ENCODE assay signal across 12 mouse cellular contexts in genomic region chr5:117109522-117109921, GRCm38 (mm10). TPM values are rescaled to one million over a fixed set of nuclear protein-coding genes. Genes with fewer than 3 reads are reported as not detected.
A peak's percentile ranks its signal among the peaks of the same experiment; 100 is the strongest.
DNase-seq lines count a peak whose midpoint lies in the region; ATAC-seq and TF ChIP-seq lines count a peak whose summit lies in the region.
"Had no signal": no experiment of that assay in that cellular context is flagged by ENCODE, and none has a peak within 500 bp of the region (broad histone marks: within the 10 kb centered on the region; RNA-seq: fewer than 3 reads in every experiment).

No protein-coding gene starts in this region.

- no peak overlapping the region for H3K9ac ChIP-seq in midbrain, postnatal 0 days (replicated peaks; ENCODE audit: low read length, poor library complexity, severe bottlenecking)
- no peak overlapping the region for H3K9ac ChIP-seq in midbrain, embryonic 13.5 days (replicated peaks)
- H3K9ac ChIP-seq: liver, embryonic 13.5 days had no signal

- H3K36me3 ChIP-seq in heart, embryonic 10.5 days = peaks cover 91% of the 10 kb centered on the region
- peaks cover 64% of the 10 kb centered on the region for H3K36me3 ChIP-seq in midbrain, postnatal 0 days (ENCODE audit: insufficient read depth, low read length)
- peaks cover 89% of the 10 kb centered on the region for H3K36me3 ChIP-seq in midbrain, embryonic 13.5 days

- peak; percentile 45 for TF ChIP-seq CTCF in midbrain, postnatal 0 days (IDR thresholded peaks at IDR 0.05)

- H3K27ac ChIP-seq in heart, embryonic 10.5 days = no peak overlapping the region
- H3K27ac ChIP-seq in midbrain, postnatal 0 days (ENCODE audit: low read depth, low read length) = no peak overlapping the region
- H3K27ac ChIP-seq in midbrain, embryonic 13.5 days = no peak overlapping the region
- H3K27ac ChIP-seq: liver, embryonic 13.5 days had no signal

- no peak overlapping the region for H3K4me3 ChIP-seq in heart, embryonic 10.5 days
- no peak overlapping the region for H3K4me3 ChIP-seq in midbrain, postnatal 0 days (ENCODE audit: low read depth, low read length)
- no peak overlapping the region for H3K4me3 ChIP-seq in midbrain, embryonic 13.5 days (replicated peaks)
- H3K4me3 ChIP-seq: erythroblast, embryonic 14.5 days; liver, embryonic 13.5 days had no signal

- no peak for ATAC-seq in midbrain, postnatal 0 days (ENCODE audit: low FRiP score)
- no peak for ATAC-seq in midbrain, embryonic 13.5 days
- ATAC-seq in activated CD4-positive, CD25-positive, alpha-beta regulatory T cell, adult 4 months = no peak

- DNase-seq in heart, postnatal 4 days = peak; percentile 31
- no peak for DNase-seq in heart, embryonic 10.5 days (ENCODE audit: low spot score)
- DNase-seq in midbrain, postnatal 0 days (ENCODE audit: low spot score) = no peak
- peak; percentile 58 for DNase-seq in ZHBTc4 (ENCODE audit: low read depth, low spot score)
- DNase-seq in thymus, postnatal 25 days = peak; percentile 51
- no peak for DNase-seq in Muller cell, postnatal 12 days (ENCODE audit: inconsistent ontology term)
- DNase-seq: cerebellum, adult 8-10 months; gastrocnemius, postnatal 14 days; liver, embryonic 13.5 days had no signal

- H3K4me2 ChIP-seq in midbrain, postnatal 0 days (ENCODE audit: low read depth, low read length, poor library complexity, severe bottlenecking) = no peak overlapping the region
- no peak overlapping the region for H3K4me2 ChIP-seq in midbrain, embryonic 13.5 days (replicated peaks)
- H3K4me2 ChIP-seq: liver, embryonic 13.5 days had no signal

- H3K9me3 ChIP-seq in heart, embryonic 10.5 days = no peaks in the 10 kb centered on the region
- H3K9me3 ChIP-seq in midbrain, postnatal 0 days (ENCODE audit: low read length) = no peaks in the 10 kb centered on the region
- H3K9me3 ChIP-seq in midbrain, embryonic 13.5 days = no peaks in the 10 kb centered on the region
- H3K9me3 ChIP-seq: liver, embryonic 13.5 days had no signal

- no peaks in the 10 kb centered on the region for H3K27me3 ChIP-seq in heart, embryonic 10.5 days (ENCODE audit: insufficient read depth, poor library complexity, severe bottlenecking)
- no peaks in the 10 kb centered on the region for H3K27me3 ChIP-seq in midbrain, postnatal 0 days (ENCODE audit: insufficient read depth, low read length)
- H3K27me3 ChIP-seq in midbrain, embryonic 13.5 days = no peaks in the 10 kb centered on the region
- H3K27me3 ChIP-seq: liver, embryonic 13.5 days had no signal

- WGBS in heart, embryonic 10.5 days = 83% methylated on average over 8 of the region's 8 CpGs
- 88% methylated on average over 8 of the region's 8 CpGs for WGBS in midbrain, postnatal 0 days
- 88% methylated on average over 8 of the region's 8 CpGs for WGBS in midbrain, embryonic 13.5 days

- H3K4me1 ChIP-seq in heart, embryonic 10.5 days = peaks cover 4% of the 10 kb centered on the region; the same call in 1 of the 2 replicates
- no peaks in the 10 kb centered on the region for H3K4me1 ChIP-seq in midbrain, postnatal 0 days (ENCODE audit: insufficient read depth, low read length)
- H3K4me1 ChIP-seq in midbrain, embryonic 13.5 days (replicated peaks) = peaks cover 8% of the 10 kb centered on the region

RNA-seq across cellular contexts. Expression of gene Suds3, which starts 6.4 kb away (rescaled TPM):
- 10 to 100 TPM; 68.6 to 80.3 TPM for total RNA-seq in heart, postnatal 4 days (2021)
- polyA plus RNA-seq in heart, embryonic 10.5 days (2016; fragmentation: Nextera tagmentation; extraction: Ambion mirVana) = 54.8 and 76.3 TPM in 2 replicates
- total RNA-seq in midbrain, postnatal 0 days (2014; rRNA removed) = 91.5 and 95.0 TPM in 2 replicates
- polyA plus RNA-seq in midbrain, postnatal 0 days (2015; fragmentation: Nextera tagmentation; extraction: Ambion mirVana) = 63.9 and 70.9 TPM in 2 replicates
- 83.5 and 90.1 TPM in 2 replicates for polyA plus RNA-seq in midbrain, embryonic 13.5 days (2015; fragmentation: Nextera tagmentation; extraction: Ambion mirVana)
- polyA plus RNA-seq in activated CD4-positive, CD25-positive, alpha-beta regulatory T cell, adult 4 months (2017; shearing (Covaris generic)) = 10 to 100 TPM; 11.5 to 12.3 TPM

RNA-seq across cellular contexts. Expression of gene Taok3, which starts 10.4 kb away (rescaled TPM):
- total RNA-seq in heart, postnatal 4 days (2021) = 10 to 100 TPM in 1 of 2 experiments, 1 to 10 TPM in 1; 8.6 to 10.5 TPM
- polyA plus RNA-seq in heart, embryonic 10.5 days (2016; fragmentation: Nextera tagmentation; extraction: Ambion mirVana) = 12.2 and 18.6 TPM in 2 replicates
- total RNA-seq in midbrain, postnatal 0 days (2014; rRNA removed) = 30.1 and 35.5 TPM in 2 replicates
- polyA plus RNA-seq in midbrain, postnatal 0 days (2015; fragmentation: Nextera tagmentation; extraction: Ambion mirVana) = 61.9 and 65.1 TPM in 2 replicates
- 43.7 TPM in 2 replicates for polyA plus RNA-seq in midbrain, embryonic 13.5 days (2015; fragmentation: Nextera tagmentation; extraction: Ambion mirVana)
- polyA plus RNA-seq in activated CD4-positive, CD25-positive, alpha-beta regulatory T cell, adult 4 months (2017; shearing (Covaris generic)) = 100 to 1,000 TPM; 137 to 138 TPM

Comparison
In these comparisons a context has a peak if more than half of its experiments do, and no peak if none do; other contexts are left out.
1. DNase-seq: peak in heart, postnatal 4 days (single experiment), ZHBTc4 (single experiment) and thymus, postnatal 25 days (single experiment); none in heart, embryonic 10.5 days (single experiment), midbrain, postnatal 0 days (single experiment) and Muller cell, postnatal 12 days (single experiment).